Mouse (Mus musculus) ovary, postnatal 10 days (tissue): ENCODE measurements around the gene Wt1.

Experiments used
- DNase-seq: peaks from one replicate; pipeline ENCODE4 v3.0.0; 2022; ENCODE audit warnings: low spot score

Wt1 gene

DNA sequence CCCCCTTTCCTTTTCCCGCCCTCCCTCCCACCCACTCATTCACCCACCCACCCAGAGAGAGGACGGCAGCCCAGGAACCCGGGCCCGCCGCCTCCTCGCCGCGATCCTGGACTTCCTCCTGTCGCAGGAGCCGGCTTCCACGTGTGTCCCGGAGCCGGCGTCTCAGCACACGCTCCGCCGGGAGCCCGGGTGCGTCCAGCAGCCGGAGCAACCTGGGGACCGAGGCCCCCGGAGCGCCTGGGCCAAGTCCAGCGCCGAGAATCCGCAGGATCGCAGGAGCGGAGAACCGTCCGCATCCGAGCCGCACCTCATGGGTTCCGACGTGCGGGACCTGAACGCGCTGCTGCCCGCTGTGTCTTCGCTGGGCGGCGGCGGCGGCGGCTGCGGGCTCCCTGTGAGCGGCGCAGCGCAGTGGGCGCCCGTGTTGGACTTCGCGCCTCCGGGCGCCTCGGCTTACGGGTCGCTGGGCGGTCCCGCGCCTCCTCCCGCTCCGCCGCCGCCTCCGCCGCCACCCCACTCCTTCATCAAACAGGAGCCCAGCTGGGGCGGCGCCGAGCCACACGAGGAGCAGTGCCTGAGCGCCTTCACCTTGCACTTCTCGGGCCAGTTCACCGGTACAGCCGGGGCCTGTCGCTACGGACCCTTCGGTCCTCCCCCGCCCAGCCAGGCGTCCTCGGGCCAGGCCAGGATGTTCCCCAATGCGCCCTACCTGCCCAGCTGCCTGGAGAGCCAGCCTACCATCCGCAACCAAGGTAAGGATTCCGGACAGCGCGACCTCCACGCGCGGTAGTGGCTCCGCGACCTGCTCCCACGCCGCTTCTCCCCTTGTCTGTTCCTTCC is 582 bp downstream of the Wt1 start:
- no peak for DNase-seq

DNA sequence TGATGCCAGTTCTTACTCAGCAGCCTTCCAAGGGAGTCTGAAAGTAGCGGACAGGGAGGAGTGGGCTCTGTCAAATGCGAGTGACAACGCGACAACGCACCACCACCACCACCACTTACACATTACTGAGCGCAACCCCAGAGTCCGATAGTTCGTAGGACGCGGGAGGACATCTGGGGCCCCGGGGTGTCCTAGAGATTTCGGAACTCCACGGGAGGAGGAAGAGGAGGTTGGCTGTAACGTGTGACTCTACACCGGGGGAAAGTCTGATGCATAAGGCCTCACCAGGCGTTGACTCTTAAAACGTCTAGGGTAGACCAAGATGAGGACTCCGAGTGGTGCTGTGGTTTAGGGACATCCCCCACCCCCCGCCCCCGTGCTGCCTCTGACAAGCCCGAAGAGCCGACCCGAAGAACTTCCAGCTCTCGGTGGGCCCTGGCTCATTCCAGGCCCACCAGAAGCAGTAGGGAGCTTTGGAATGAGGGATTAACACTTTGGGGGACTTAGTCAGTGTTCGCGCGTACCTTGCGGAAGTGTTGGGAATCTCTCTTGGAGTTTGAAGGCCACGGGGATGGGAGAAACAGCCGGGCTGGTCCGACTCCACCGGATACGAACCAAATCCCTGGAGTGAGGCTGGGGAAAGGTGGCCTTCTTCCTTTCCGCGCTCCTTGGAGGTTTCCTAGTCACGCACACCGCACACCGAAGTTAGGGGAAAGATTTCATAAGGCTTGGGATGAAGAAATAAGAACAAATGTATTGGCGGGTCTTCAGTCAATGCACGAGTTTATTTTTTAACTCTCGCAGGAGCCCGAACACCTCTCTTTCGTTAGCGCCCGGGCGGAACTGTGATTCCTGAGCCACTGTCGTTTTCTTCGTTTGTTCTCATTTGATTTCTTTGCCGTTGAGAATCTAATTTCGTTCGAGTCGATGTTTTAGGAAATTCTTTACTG is 1.5 kb downstream of the Wt1 start:
- DNase-seq = no peak

DNA sequence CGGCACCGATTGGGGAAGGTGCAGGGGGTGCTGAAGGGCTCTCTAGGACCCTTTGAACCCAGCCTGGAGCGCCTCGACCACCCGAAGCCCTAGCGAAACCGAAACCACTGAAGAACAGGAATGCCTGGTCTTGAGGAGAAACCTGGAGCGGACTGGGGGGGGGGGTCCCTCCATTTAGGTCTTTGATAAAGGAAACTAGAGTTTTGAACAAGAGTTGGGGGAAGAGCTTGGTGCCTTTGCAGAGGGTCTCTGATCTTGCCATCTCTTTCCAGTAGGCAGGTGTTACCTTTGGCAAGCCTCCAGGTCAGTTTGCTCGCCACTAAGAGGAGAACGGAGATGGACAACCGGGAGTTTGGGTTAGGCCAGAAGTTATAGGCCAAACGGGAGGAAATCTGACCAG is 2.2 kb downstream of the Wt1 start:
- DNase-seq = no peak

GRCm38 (mm10) chr2:105130351-105131060 is 4.2 kb downstream of the Wt1 start:
- DNase-seq = no peak

DNA sequence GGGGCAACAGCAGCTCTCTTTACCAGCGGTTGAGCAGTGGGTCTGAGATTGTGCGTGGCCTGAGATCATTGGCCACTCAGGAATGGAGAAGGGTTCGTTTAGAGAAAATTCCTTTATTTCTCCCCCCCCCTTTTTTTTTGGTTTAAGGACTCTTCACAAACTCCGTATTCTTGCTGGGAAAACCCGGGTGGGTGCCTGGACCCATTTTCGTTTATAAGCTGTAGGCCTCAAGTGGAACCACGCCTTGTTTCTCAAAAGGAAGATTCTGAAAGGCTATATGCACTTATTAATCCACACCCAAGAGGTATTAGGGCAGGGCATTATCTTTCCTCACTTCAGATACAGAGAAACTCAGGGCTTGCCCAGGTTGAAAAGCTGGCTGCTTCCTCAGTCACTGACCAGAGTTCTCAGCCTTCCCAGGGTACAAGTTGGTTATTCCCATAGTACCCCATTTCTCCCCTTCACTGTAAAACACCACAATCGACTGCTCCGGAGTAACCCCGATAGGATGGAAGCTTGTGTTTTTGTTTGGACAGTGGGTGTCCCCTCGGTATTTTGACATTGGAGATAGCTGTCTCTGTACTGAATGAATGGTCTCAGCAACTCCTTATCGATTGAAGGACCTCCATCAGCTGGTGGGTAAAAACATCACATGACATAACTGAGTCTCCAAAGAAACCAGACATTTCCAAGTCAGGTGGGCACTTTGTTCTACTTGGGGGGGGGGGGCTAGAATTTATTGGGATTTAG is 4.9 kb downstream of the Wt1 start:
- no peak for DNase-seq

- DNase-seq = no peak
Measured at GRCm38 (mm10) chr2:105131811-105132100, 5.4 kb downstream of the Wt1 start.

GRCm38 (mm10) chr2:105132300-105132699 is 6.0 kb downstream of the Wt1 start:
- DNase-seq = no peak

DNA sequence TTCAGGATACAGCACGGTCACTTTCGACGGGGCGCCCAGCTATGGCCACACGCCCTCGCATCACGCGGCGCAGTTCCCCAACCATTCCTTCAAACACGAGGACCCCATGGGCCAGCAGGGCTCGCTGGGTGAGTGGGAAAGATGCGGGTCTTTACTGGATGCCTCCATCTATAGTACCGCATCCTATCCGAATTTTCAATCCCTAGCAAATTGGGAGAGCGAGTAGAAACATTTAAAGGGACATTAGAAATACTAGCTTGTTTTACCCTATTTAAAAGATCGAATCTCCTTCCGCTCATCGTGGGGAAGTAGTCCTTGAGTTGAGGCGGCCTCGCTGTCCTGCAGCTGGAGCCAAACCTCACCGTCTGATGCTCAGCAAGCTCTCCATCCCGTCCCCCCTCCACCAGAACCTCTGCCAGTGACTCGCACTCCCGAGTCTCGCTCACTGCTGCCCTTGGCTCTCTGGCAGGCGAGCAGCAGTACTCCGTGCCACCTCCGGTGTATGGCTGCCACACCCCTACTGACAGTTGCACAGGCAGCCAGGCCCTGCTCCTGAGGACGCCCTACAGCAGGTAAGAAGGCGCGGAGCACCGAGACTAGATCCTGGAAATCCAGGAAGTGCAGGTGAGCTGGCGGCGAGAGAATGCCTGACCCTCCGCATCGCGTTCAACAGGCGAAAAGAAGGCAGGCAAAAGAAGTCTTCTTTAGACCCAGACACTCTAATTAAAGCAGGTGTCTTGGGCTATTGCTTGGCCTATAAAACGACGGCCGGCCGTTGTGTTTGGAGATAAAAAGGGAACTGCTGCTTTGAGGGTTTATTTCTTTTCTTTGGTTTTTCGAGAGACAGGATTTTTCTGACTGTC is 6.8 kb downstream of the Wt1 start:
- no peak for DNase-seq

- no peak for DNase-seq
Measured at GRCm38 (mm10) chr2:105134296-105134695, 8.0 kb downstream of the Wt1 start.

- DNase-seq = no peak
Measured at GRCm38 (mm10) chr2:105139471-105139870, 13.1 kb downstream of the Wt1 start.

- no peak for DNase-seq
Measured at GRCm38 (mm10) chr2:105141371-105141770, 15.0 kb downstream of the Wt1 start.

DNA sequence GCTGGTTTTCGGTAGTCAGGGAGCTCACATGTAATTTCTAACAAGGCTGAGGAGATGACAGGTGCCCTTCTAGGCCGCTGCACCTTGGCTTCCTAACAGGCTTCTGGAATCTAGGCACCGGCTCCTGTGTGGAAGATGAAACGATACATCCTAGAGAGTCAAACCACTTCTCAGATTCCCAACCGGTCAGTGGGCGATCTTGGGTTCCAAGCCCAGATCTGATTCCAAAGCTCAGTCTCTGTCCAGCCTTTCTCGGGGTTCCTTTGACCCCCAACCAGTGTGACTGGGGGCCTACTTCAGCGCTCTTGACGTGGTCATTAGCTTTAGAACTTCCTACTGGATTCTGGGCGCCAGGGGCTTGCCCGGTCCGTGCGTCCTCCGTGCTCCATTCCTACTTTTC is 17.4 kb downstream of the Wt1 start:
- no peak for DNase-seq

DNA sequence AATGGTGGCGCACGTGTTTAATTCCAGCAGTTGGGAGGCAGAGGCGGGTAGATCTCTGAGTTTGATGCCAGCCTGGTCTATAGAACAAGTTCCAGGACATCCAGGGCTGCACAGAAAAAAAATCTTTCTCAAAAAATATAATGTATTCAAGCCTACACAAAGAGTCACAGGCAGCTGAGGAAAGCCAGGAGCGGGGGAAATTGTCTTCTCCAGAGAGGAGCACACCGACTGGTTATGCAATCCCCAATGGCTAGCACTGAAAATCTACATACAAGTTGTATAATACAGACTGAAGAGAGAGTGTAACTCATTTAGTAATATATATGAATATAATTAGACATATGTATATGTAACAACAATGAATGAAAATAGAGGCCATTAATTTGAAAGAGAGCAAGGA is 25.2 kb downstream of the Wt1 start:
- DNase-seq = no peak

DNA sequence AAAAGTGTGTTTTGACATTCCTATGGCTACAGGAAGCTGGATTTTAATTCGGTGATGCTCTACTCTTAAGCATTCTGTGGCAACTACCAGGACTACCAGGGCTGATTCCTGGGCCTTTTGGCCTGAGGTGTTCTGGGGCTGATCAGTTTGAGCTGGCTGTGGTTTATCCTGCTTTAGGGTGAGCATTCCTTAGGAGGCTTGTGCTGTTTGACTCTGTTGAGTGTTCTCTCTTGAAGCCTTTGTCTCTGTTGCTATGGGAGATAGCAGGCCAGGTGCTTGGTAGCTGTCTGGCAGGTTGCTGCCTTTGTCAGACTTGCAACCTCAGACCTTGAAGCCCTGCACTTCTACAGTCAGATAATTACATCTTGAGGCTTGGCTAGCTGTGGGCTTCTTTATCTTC is 26.7 kb downstream of the Wt1 start:
- no peak for DNase-seq

DNA sequence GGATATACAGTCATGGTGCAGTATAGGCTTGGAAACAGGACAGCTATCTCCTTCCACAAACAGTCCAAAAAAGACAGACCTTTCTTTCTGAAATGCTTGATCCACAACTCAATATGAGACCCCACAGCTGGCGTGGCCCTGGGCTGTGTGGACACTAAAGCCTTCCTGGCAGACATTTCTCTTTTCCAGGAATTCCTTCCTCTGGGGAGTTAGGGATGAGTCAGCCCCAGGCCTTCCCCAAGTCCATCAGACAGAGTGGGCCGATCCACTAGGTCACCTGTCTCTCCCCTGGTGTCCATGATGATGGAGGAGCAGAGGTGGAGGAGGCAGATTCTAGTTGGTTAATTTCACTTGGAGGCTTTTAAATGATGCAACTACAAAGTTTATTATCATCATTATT is 34.6 kb downstream of the Wt1 start:
- no peak for DNase-seq

- DNase-seq = no peak
Measured at GRCm38 (mm10) chr2:105162763-105163162, 36.4 kb downstream of the Wt1 start.

- no peak for DNase-seq
Measured at GRCm38 (mm10) chr2:105168137-105168536, 41.8 kb downstream of the Wt1 start.

DNA sequence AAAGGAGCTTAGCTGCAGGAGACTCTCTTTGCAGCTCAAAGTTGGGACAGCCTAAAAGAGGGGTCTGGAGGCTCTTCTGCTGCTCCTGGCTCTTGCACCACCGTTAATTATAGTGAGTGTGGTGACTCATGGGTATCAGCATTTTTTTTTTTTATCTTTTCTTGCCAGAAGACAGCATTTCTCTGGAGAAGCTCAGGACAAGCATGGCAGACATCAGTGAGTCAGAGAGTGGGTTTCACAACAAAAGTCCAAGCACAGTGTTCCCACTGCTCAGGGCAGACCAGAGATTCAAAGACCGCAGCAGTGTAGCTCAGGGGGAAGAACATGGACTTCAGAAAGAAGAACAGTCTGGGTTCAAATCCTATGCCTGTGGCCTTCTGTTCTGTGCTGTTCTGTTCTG is 47.9 kb downstream of the Wt1 start:
- DNase-seq = no peak

DNA sequence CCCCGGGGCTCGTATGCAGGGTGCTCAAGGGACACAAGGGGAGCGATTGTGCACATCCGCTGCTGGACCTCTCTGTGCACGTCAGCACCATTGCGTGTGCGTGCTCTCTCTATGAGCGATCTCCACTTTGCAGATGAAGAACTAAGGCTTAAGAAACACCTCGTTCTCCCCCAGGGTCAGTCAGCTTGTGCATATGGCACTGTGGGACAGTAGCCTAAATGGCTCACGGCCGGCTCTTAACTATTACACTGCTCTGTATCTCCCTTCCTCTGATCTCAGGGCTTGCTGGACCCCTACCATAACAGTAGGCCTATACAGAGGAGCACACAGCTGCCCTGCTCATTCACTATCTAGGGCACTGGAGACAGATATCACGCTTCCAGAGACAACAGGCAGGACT is 52.5 kb downstream of the Wt1 start:
- DNase-seq = no peak

DNA sequence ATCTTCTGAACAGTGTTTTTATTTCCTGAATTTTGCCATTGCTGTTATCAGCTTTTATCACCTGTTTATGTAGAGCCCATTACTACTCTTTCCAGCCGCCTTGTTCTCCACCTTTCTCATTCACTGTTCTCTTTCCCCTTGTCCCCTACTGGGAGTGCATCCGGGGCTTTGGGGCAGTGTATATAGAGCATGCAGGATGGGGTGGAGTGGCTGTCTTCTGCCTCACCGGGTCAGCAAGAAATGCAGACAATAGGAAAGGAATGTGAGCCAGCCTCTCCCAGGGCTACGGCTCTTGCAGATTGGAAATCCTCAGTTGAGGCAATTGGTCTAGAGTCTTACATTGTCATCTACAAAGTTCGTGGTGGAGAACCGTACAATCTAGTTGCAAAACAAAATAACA is 56.2 kb downstream of the Wt1 start:
- no peak for DNase-seq

DNA sequence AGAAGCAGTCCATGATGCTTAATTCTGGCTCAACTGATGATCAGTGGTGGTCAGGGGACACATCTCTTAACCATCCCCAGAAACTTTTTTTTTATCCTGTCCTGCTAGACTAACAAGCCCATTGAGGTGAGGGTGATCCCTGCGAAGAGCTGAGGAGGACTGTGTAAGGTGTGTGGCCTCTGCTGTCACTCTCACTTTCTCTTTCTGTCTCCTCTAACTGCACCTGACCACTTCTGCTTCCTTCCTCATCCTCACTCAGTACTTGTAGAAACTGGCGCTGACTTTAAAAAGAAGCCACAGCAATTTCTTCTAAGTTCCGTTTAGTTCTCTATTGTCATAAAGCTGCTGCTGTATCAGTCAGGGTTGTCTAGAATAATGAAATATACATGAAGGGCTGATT is 58.8 kb downstream of the Wt1 start:
- DNase-seq = no peak
